Mouse (Mus musculus) layer of hippocampus, adult 8-10 months (tissue): Measurements from ENCODE around the gene Tprkb. TPM values are rescaled to one million over a fixed set of nuclear protein-coding genes. Genes with fewer than 3 reads are reported as not detected.
"Not testable (repeated sequence)": the region's sequence is repeated elsewhere in the genome, so short reads cannot be mapped to it uniquely, and the experiment has no call there.

Source experiments
- DNase-seq, 2 experiments: peaks; one replicate each; pipeline ENCODE4 v3.0.0; 2022; ENCODE audit warnings: low spot score in 2 of 2
- total RNA-seq, 4 experiments: library from RNA; stranded (reverse); gene quantifications; 2 replicates each; pipeline ENCODE4 v1.2.4; 2022

Gene Tprkb
- total RNA-seq, 4 experiments from 2014 or later: 65.5 to 103 (median 79.0) TPM

GRCm38 (mm10) chr6:85915539-85916513 is 4.2 kb downstream of the Tprkb start, which contains the start of gene Nat8f1:
TSS of gene Nat8f1 (minus strand) at chr6:85915687.
- peak; percentile 88 to 91 for DNase-seq

GRCm38 (mm10) chr6:85916596-85916995 is 4.9 kb downstream of the Tprkb start:
- no peak for DNase-seq

GRCm38 (mm10) chr6:85918341-85918740 is 6.7 kb downstream of the Tprkb start:
- not testable (repeated sequence) for DNase-seq

- DNase-seq: no peak
Observed at GRCm38 (mm10) chr6:85919401-85919800, 7.7 kb downstream of the Tprkb start.

- no peak for DNase-seq
Observed at GRCm38 (mm10) chr6:85923643-85924042, 12.0 kb downstream of the Tprkb start.

GRCm38 (mm10) chr6:85926709-85927108 is 15.0 kb downstream of the Tprkb start:
- DNase-seq: no peak

GRCm38 (mm10) chr6:85927476-85928464 is 16.1 kb downstream of the Tprkb start:
- no peak for DNase-seq

GRCm38 (mm10) chr6:85929312-85929711 is 17.6 kb downstream of the Tprkb start:
- no peak for DNase-seq

GRCm38 (mm10) chr6:85934047-85934446 is 22.4 kb downstream of the Tprkb start:
- no peak for DNase-seq

GRCm38 (mm10) chr6:85935646-85936045 is 24.0 kb downstream of the Tprkb start:
- no peak for DNase-seq

- peak; percentile 72 to 73 for DNase-seq
Observed at GRCm38 (mm10) chr6:85936508-85937465, 25.1 kb downstream of the Tprkb start.

- no peak for DNase-seq
Observed at GRCm38 (mm10) chr6:85938701-85939100, 27.0 kb downstream of the Tprkb start.

GRCm38 (mm10) chr6:85942469-85942868 is 30.8 kb downstream of the Tprkb start:
- DNase-seq: no peak

GRCm38 (mm10) chr6:85948549-85948948 is 36.9 kb downstream of the Tprkb start:
- DNase-seq: peak in 1 of 2 experiments; percentile 24

GRCm38 (mm10) chr6:85957581-85957980 is 45.9 kb downstream of the Tprkb start:
- no peak for DNase-seq

- DNase-seq: peak; percentile 88 to 93
Observed at GRCm38 (mm10) chr6:85961101-85962091, 49.7 kb downstream of the Tprkb start, which contains the start of gene Dusp11. TSS of gene Dusp11 (minus strand) at chr6:85961667.

- not testable (repeated sequence) for DNase-seq
Observed at GRCm38 (mm10) chr6:85966081-85966480, 54.4 kb downstream of the Tprkb start.

- no peak for DNase-seq
Observed at GRCm38 (mm10) chr6:85966686-85967085, 55.0 kb downstream of the Tprkb start.

GRCm38 (mm10) chr6:85969889-85970288 is 58.2 kb downstream of the Tprkb start:
- no peak for DNase-seq
